Mouse (Mus musculus) liver, embryonic 12.5 days (tissue): ENCODE data around the gene Trio. TPM values are rescaled to one million over a fixed set of nuclear protein-coding genes. Genes with fewer than 3 reads are reported as not detected.

Source experiments
- ATAC-seq: fragments of 200-750 bp; cut with Nextera tagmentation; 2 replicates; pipeline ENCODE4 v1.8.0; 2017; ENCODE audit warnings: moderate number of reproducible peaks, mild to moderate bottlenecking, moderate library complexity
- H3K27ac ChIP-seq: fragments of 300-500 bp; sonication (generic); 2 replicates; pipeline ENCODE4 v1.5.1; 2016; ENCODE audit warnings: mild to moderate bottlenecking
- H3K27me3 ChIP-seq: fragments of 300-500 bp; sonication (generic); replicated peaks from 2 replicates; pipeline ENCODE4 v1.6.1; 2016; ENCODE audit warnings: mild to moderate bottlenecking, moderate library complexity
- H3K36me3 ChIP-seq: fragments of 300-500 bp; sonication (generic); 2 replicates; pipeline ENCODE4 v1.6.1; 2016; ENCODE audit warnings: mild to moderate bottlenecking, moderate library complexity
- H3K4me1 ChIP-seq: fragments of 300-500 bp; sonication (generic); 2 replicates; pipeline ENCODE4 v1.6.1; 2016
- H3K4me2 ChIP-seq: fragments of 300-500 bp; sonication (generic); 2 replicates; pipeline ENCODE4 v1.6.1; 2016; ENCODE audit warnings: mild to moderate bottlenecking, moderate library complexity
- H3K4me3 ChIP-seq: fragments of 300-500 bp; sonication (generic); 2 replicates; pipeline ENCODE4 v1.5.1; 2016; ENCODE audit warnings: mild to moderate bottlenecking, moderate library complexity
- H3K9ac ChIP-seq: fragments of 300-500 bp; sonication (generic); 2 replicates; pipeline ENCODE4 v1.6.1; 2016; ENCODE audit warnings: mild to moderate bottlenecking, moderate library complexity
- H3K9me3 ChIP-seq: fragments of 300-500 bp; sonication (generic); replicated peaks from 2 replicates; pipeline ENCODE4 v1.6.1; 2016; ENCODE audit warnings: mild to moderate bottlenecking, moderate library complexity
- WGBS: fragments of 180-500 bp; shearing (Covaris S2); methylation state at CpG from one replicate; pipeline ENCODE4 v1.1.7; 2016; ENCODE audit not compliant: insufficient replicate concordance; 5-methylcytosine and 5-hydroxymethylcytosine counted together
- polyA plus RNA-seq: library from polyadenylated mRNA; unstranded; fragments of >200 nt; fragmentation: Nextera tagmentation; extraction: Ambion mirVana; gene quantifications from 2 replicates; pipeline ENCODE4 v1.2.1, GENCODE M21; 2016

Gene Trio
- polyA plus RNA-seq, 1 experiment from 2014 or later, result 5.6 TPM

DNA sequence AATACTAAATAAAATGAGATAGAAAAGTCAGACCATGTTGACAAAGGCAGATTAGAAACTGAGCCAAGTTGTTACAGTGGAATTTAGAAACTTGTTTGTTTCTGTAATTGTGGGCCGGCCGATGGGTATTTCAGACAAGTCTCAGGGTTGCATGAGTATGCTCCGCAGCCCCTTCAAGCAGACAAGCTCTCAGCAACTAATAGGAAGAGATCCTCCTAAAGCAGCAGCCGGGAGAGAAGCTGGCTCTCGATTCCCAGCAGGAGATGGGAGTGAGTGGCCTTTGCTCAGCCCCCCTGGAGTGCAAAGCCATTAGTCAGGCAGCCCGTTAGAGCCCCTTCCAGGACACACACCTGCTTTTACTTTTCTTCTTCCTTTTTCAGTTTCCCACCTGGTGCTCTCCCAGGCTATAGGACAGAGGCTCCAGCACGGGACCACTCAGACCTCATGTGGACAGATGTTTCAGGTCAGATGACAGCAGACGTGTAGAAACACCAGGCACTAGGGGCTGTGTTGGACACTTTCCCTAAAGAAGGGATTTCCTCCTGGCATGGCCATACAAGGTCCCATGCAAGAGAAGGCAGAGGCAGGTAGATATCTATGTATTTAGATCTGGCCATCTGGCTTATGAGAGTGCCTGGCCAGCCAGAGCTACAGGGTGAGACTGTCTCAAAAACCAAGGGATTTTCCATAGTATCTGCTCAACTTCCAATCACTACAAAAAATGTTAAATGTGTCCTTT, 26.9 kb downstream of the Trio start:
- H3K27ac ChIP-seq, result no peak overlapping the region

DNA sequence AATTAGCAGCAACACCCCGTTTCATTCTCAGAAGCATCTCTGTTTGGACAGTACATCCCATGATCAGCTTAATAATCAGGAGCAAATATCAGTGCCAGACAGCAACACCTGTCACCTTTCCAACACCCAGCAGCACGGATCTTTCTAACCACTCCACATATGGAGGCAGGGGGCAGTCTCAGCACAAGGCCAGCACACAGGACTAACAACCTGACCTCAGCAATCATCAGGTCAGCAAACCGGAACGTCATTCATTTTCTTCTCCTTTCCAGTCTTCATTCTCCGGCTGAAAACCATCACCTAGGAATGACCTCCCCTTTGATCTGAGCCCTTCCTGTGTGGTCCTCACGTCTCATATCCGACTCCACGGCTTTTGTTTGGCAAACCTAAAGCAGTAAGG, 27.7 kb downstream of the Trio start:
- Histone ChIP-seq H3K4me2 (no peak overlapping the region), H3K27ac (no peak overlapping the region), H3K9ac (no peak overlapping the region), H3K9me3 (no peaks in the 10 kb centered on the region), H3K4me3 (no peak overlapping the region), H3K36me3 (no peaks in the 10 kb centered on the region; the same call in 1 of the 2 replicates), H3K27me3 (no peaks in the 10 kb centered on the region), H3K4me1 (peaks cover 29% of the 10 kb centered on the region; the same call in 1 of the 2 replicates)
- ATAC-seq, result no peak
- 50% methylated on average over 8 of the region's 8 CpGs for WGBS

More for the DNA sequence above, 26.9 kb downstream of the Trio start:
- no peak overlapping the region for H3K9ac ChIP-seq
- H3K27me3 ChIP-seq, result no peaks in the 10 kb centered on the region
- no peaks in the 10 kb centered on the region; the same call in 1 of the 2 replicates for H3K36me3 ChIP-seq
- WGBS, result 56% methylated on average over 8 of the region's 8 CpGs
- peaks cover 24% of the 10 kb centered on the region; the same call in 1 of the 2 replicates for H3K4me1 ChIP-seq
- H3K4me3 ChIP-seq, result no peak overlapping the region
- ATAC-seq, result no peak
- no peak overlapping the region for H3K4me2 ChIP-seq
- no peaks in the 10 kb centered on the region for H3K9me3 ChIP-seq

DNA sequence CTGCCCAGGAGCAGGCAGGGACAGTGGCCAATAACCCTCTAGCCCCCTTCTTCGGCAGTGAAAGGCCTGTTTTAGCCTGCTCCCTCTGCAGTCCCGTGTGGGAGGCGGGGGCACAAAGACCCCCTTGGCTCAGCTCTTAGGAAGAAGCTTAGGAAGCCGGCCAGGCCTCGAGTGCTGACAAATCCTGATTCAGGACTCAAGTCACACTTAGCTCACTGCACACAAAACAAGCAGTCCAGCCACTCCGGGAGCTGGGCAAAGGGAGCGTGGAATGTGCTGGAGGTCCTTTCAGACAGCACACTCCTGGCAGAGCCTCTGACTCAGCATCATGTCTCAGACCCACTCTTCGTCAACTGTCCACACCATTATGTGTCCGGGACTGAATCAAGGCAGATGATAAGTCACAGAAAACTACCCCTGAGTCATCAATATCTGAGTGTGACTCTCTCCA, 28.2 kb downstream of the Trio start:
- Histone ChIP-seq H3K36me3 (no peaks in the 10 kb centered on the region; the same call in 1 of the 2 replicates), H3K4me1 (peaks cover 32% of the 10 kb centered on the region; the same call in 1 of the 2 replicates), H3K27ac (no peak overlapping the region), H3K27me3 (no peaks in the 10 kb centered on the region), H3K9me3 (no peaks in the 10 kb centered on the region), H3K9ac (no peak overlapping the region), H3K4me2 (no peak overlapping the region), H3K4me3 (no peak overlapping the region)
- WGBS, result 66% methylated on average over 9 of the region's 9 CpGs
- no peak for ATAC-seq

DNA sequence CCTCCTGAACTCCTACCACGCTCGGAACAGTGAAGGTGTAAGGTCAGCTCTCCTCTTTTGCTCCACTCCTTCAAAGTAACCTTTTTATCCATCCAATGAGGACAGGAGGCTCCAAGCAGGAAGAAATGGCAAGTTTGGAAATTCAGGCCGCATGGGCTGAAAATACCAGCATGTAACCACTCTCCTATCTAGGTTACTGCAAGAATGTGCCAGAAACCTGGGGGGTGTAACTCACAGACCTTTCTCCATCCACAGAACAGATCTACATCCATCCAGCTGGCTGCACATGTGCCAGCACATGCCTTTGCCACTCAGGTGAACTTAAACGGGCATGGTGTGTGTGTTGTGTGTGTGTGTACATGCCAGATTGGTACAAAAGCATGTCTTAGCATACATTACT, 28.9 kb downstream of the Trio start:
- no peak overlapping the region for H3K27ac ChIP-seq
- peaks cover 34% of the 10 kb centered on the region for H3K4me1 ChIP-seq
- no peak overlapping the region for H3K4me3 ChIP-seq
- H3K9me3 ChIP-seq, result no peaks in the 10 kb centered on the region
- H3K27me3 ChIP-seq, result no peaks in the 10 kb centered on the region
- no peak for ATAC-seq
- H3K9ac ChIP-seq, result no peak overlapping the region
- no peak overlapping the region for H3K4me2 ChIP-seq
- no peaks in the 10 kb centered on the region; the same call in 1 of the 2 replicates for H3K36me3 ChIP-seq
- WGBS, result 71% methylated on average over 4 of the region's 4 CpGs

DNA sequence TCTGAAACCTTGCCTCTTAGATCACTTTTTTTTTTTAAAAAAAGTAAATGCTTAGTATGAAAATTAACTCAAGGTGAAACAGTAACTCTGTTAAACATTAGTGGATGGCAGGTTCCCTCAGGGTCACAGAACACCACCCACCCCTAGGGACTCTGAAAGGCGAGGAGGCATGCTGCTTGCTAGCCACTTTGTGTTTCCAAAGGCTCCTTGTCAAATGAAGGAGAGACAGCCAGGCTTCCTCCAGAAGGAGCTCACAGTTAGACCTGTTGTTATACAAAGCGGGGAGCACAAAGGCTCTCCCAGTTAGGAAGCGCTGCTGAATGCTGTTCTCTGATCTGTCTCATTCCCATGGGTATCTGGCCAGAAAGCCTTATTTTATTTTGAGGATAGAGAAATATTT, 30.2 kb downstream of the Trio start:
- no peak for ATAC-seq
- Histone ChIP-seq H3K9ac (no peak overlapping the region), H3K27me3 (no peaks in the 10 kb centered on the region), H3K4me2 (no peak overlapping the region), H3K4me3 (no peak overlapping the region), H3K9me3 (no peaks in the 10 kb centered on the region), H3K4me1 (peaks cover 43% of the 10 kb centered on the region), H3K36me3 (no peaks in the 10 kb centered on the region; the same call in 1 of the 2 replicates), H3K27ac (no peak overlapping the region)
- WGBS, result 62% methylated on average over 3 of the region's 3 CpGs

DNA sequence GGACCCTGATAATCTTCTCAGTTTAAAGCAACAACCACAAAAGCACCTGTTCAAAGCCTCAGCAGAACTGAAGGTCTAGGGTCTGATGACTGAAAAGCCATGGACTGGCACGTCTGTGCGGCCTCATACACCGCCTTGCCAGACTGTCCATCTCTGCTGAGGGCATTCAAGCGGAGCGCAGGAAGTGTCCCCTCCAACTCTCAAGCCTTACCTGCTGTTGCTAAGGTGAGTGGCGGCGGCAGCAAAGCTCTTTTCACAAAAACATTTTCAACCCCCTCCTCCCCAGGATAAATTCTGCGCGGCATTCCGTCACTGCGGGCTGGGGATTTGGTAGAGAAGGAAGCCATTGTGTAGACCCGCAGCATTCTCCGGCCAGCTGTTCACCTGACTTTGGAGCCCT, 30.8 kb downstream of the Trio start:
- Histone ChIP-seq H3K36me3 (no peaks in the 10 kb centered on the region; the same call in 1 of the 2 replicates), H3K4me2 (no peak overlapping the region), H3K4me3 (no peak overlapping the region), H3K27me3 (no peaks in the 10 kb centered on the region), H3K4me1 (peaks cover 43% of the 10 kb centered on the region), H3K9me3 (no peaks in the 10 kb centered on the region), H3K27ac (no peak overlapping the region), H3K9ac (no peak overlapping the region)
- ATAC-seq, result no peak
- WGBS, result 75% methylated on average over 13 of the region's 13 CpGs

DNA sequence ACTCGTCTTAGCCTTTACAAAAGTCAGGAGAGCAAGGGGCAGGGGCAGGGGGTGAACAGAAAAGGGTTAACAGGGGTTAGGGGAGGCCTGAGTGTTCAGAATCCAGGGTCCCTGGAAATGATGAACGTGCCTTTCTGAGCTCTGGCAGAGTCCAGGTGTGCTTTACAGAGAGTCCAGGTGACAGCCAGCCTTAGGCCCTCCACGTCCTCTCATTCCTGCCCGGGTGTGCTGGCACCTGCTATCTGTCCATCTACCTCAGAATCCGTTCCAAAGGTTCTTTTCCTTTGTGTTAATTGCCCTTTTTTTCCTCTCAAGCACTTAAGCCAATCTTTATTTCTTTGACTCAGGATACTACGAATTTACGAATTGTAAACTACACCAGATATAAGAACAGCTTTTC, 32.1 kb downstream of the Trio start:
- no peak for ATAC-seq
- Histone ChIP-seq H3K9ac (no peak overlapping the region), H3K36me3 (no peaks in the 10 kb centered on the region; the same call in 1 of the 2 replicates), H3K9me3 (no peaks in the 10 kb centered on the region), H3K27ac (no peak overlapping the region), H3K4me2 (no peak overlapping the region), H3K4me1 (peaks cover 40% of the 10 kb centered on the region), H3K27me3 (no peaks in the 10 kb centered on the region), H3K4me3 (no peak overlapping the region)
- 66% methylated on average over 7 of the region's 7 CpGs for WGBS

DNA sequence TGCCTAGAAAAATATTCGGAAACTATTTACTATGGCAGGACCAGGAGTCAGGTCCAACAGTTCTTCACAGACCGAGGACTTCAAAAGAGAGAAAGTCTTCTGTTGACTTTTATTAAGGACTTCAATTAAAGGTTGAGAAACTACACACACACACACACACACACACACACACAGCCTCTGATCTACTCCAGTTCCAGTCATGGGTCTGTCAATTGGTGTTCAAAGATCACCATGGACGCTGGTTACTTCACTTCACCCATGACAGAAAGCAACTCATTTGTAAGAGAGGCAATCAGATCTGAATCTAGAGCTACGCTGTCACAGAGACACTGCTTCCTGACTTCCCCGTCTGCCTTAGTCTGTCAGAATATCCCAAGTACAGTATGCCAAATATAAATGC, 33.1 kb downstream of the Trio start:
- Histone ChIP-seq H3K36me3 (no peaks in the 10 kb centered on the region; the same call in 1 of the 2 replicates), H3K9me3 (no peaks in the 10 kb centered on the region), H3K9ac (no peak overlapping the region), H3K4me3 (no peak overlapping the region), H3K27ac (no peak overlapping the region), H3K4me2 (no peak overlapping the region), H3K4me1 (peaks cover 43% of the 10 kb centered on the region), H3K27me3 (no peaks in the 10 kb centered on the region)
- 52% methylated on average over 5 of the region's 5 CpGs for WGBS
- no peak for ATAC-seq

DNA sequence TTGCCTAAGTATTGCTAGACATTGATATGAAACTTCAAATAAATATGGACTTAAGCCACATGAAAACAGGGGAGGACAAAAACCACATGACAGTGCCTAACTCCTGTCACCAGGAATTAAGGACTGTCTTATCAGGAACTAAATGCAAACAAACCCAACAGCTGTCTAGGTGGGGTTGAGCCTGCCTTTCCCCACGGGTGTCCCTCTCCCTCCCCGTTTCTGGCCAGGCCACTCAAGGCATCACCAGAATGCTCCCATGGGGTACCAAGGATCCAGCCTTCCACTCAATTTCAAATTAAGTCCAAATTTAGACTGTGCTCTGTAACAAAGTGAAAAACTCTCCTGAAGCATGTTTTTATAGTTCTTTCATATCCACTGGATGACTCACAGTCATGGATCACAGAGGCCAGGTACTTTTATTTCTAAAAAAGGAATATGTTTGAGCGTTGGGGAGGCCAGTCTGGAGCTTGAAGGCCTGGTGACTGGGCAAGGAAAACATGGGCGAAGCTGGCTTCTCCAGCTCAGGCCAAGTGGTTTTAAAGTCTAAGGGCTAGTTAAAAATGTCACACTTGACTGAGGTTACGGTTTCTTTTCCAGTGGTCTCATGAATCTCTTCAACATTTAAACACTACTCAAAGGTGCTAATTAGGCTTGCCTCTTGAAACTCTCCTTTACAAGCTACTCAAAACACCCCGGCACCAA, 33.6 kb downstream of the Trio start:
- Histone ChIP-seq H3K9me3 (no peaks in the 10 kb centered on the region), H3K4me3 (no peak overlapping the region), H3K4me2 (no peak overlapping the region), H3K9ac (no peak overlapping the region), H3K36me3 (no peaks in the 10 kb centered on the region; the same call in 1 of the 2 replicates), H3K4me1 (peaks cover 43% of the 10 kb centered on the region), H3K27ac (no peak overlapping the region), H3K27me3 (no peaks in the 10 kb centered on the region)
- 51% methylated on average over 6 of the region's 6 CpGs for WGBS
- no peak for ATAC-seq

DNA sequence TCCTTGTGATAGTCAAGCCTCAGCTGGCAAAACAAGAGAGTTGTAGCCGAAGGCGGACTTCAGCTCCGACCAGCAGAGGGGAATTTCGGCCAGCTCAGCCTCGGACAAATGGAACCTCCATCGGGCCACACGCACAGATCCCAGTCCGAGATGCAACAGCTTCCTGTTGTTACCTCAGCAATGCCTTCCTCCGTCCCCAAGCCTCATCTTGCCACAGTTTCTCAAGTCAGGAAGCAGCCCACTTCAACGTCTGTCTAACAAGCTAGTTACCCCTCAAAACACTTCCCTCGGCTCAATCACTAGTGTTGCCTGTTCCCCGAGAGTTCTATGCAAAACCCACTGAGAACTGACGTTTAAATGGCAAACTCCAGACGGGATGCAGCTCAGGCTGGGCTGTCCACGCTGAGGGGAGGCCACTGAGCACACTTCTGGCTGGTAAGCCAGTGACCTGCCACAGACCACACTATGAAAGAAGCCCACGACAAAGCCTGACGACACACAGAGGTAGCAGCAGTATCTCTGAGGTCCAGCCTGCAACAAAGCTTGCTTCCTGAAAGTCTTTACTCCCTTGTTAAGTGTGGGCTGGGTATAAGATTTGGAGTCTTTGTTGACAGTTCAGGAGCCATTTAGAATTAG, 34.5 kb downstream of the Trio start:
- Histone ChIP-seq H3K27me3 (no peaks in the 10 kb centered on the region), H3K36me3 (no peaks in the 10 kb centered on the region; the same call in 1 of the 2 replicates), H3K9ac (no peak overlapping the region), H3K9me3 (no peaks in the 10 kb centered on the region), H3K4me1 (peaks cover 43% of the 10 kb centered on the region), H3K27ac (no peak overlapping the region), H3K4me3 (no peak overlapping the region), H3K4me2 (peak overlapping the region; percentile 12; the same call in 1 of the 2 replicates)
- no peak for ATAC-seq
- 32% methylated on average over 17 of the region's 17 CpGs for WGBS

DNA sequence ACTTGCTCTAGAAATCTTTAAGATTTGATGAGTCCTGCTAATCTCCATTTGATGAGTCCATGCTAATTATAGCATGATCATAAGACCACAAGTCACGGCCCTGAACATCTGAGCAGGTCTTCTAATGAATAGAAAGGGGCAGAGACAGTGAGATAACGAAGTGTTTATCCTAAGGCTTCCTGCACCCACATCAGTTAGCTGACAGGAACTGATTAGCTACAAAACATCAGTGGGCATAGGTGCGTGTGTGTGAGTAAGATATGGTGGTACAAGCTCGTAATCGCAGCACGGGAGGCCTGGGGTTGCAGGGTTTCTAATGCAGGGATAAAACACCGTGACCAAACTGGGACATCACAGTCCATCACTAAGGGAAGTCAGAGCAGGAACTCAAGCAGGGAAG, 37.7 kb downstream of the Trio start:
- Histone ChIP-seq H3K4me1 (peaks cover 47% of the 10 kb centered on the region), H3K9ac (no peak overlapping the region), H3K9me3 (no peaks in the 10 kb centered on the region), H3K27ac (no peak overlapping the region), H3K36me3 (no peaks in the 10 kb centered on the region), H3K27me3 (no peaks in the 10 kb centered on the region), H3K4me2 (no peak overlapping the region), H3K4me3 (no peak overlapping the region)
- ATAC-seq, result peak; percentile 67
- WGBS, result 12% methylated on average over 7 of the region's 7 CpGs

DNA sequence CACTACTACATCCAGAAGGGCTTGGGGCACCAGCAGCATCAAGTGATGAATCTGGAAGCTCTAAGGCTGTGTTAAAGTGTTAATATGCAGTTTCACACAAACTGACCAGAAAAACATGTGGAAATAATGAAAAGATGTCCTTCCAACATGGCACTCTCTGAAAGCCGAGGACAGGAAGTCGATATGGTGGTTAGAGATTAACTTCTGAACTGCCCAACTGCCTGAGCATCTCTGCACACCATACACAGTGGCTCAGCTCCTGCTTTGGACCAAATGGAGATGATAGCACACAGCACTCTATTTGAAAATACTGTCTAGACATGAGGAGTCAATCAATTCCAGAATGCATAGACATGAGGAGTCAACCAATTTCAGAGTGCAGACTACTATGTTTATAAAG, 40.8 kb downstream of the Trio start:
- H3K36me3 ChIP-seq, result no peaks in the 10 kb centered on the region
- WGBS, result 17% methylated on average over 2 of the region's 2 CpGs
- H3K9ac ChIP-seq, result no peak overlapping the region
- no peak for ATAC-seq
- H3K4me1 ChIP-seq, result peaks cover 35% of the 10 kb centered on the region
- H3K4me2 ChIP-seq, result no peak overlapping the region
- H3K27me3 ChIP-seq, result no peaks in the 10 kb centered on the region
- H3K27ac ChIP-seq, result no peak overlapping the region
- H3K9me3 ChIP-seq, result no peaks in the 10 kb centered on the region
- no peak overlapping the region for H3K4me3 ChIP-seq
